Mouse (Mus musculus): Measurements from ENCODE around the gene Cyp2w1. TPM values are rescaled to one million over a fixed set of nuclear protein-coding genes. Genes with fewer than 3 reads are reported as not detected.

The Cyp2w1 gene
- polyA plus RNA-seq, 1 experiment, result not detected

GRCm38 (mm10) chr5:139374841-139375240 lies 22.4 kb downstream of the Cyp2w1 start:
- H3K27me3 ChIP-seq (ENCODE audit: control insufficient read depth, insufficient read depth, low read length, poor library complexity, severe bottlenecking), result no peaks in the 10 kb centered on the region
- no peak overlapping the region for H3K4me3 ChIP-seq (ENCODE audit: low read depth, low read length)
- H3K9me3 ChIP-seq (replicated peaks; ENCODE audit: control insufficient read depth, insufficient read depth, low read length, poor library complexity, severe bottlenecking), result no peaks in the 10 kb centered on the region
- TF ChIP-seq POLR2A (IDR thresholded peaks at IDR 0.05; ENCODE audit: insufficient read depth, low read length) (no peak), EP300 (IDR thresholded peaks at IDR 0.05; ENCODE audit: insufficient read depth, low read depth, low read length) (no peak), CTCF (IDR thresholded peaks at IDR 0.05; ENCODE audit: low read depth, low read length) (no peak)
- H3K36me3 ChIP-seq (ENCODE audit: control insufficient read depth, insufficient read depth, low read length, poor library complexity, severe bottlenecking), result no peaks in the 10 kb centered on the region
- no peak overlapping the region for H3K27ac ChIP-seq (ENCODE audit: insufficient read depth, low read length)
- no peak overlapping the region for H3K9ac ChIP-seq (ENCODE audit: low read depth, poor library complexity, severe bottlenecking)
- H3K4me1 ChIP-seq (ENCODE audit: control insufficient read depth, insufficient read depth, low read length), result peaks cover 5% of the 10 kb centered on the region

- no peak for TF ChIP-seq POLR2A (IDR thresholded peaks at IDR 0.05; ENCODE audit: insufficient read depth, low read length)
- TF ChIP-seq CTCF (IDR thresholded peaks at IDR 0.05; ENCODE audit: low read depth, low read length), result no peak
- no peak for TF ChIP-seq EP300 (IDR thresholded peaks at IDR 0.05; ENCODE audit: insufficient read depth, low read depth, low read length)
- H3K27me3 ChIP-seq (ENCODE audit: control insufficient read depth, insufficient read depth, low read length, poor library complexity, severe bottlenecking), result no peaks in the 10 kb centered on the region
- H3K9ac ChIP-seq (ENCODE audit: low read depth, poor library complexity, severe bottlenecking), result no peak within 1 kb of the TSS
- H3K4me1 ChIP-seq (ENCODE audit: control insufficient read depth, insufficient read depth, low read length), result peaks cover 3% of the 10 kb centered on the region
- no peak within 1 kb of the TSS for H3K27ac ChIP-seq (ENCODE audit: insufficient read depth, low read length)
- H3K36me3 ChIP-seq (ENCODE audit: control insufficient read depth, insufficient read depth, low read length, poor library complexity, severe bottlenecking), result no peaks in the 10 kb centered on the region
- no peaks in the 10 kb centered on the region for H3K9me3 ChIP-seq (replicated peaks; ENCODE audit: control insufficient read depth, insufficient read depth, low read length, poor library complexity, severe bottlenecking)
- no peak within 1 kb of the TSS for H3K4me3 ChIP-seq (ENCODE audit: low read depth, low read length)
These were observed 25.3 kb downstream of the Cyp2w1 start, which contains the start of gene Gpr146 for GRCm38 (mm10) chr5:139377468-139378270. Gene Gpr146 (plus strand): TSS chr5:139377697.

GRCm38 (mm10) chr5:139378271-139378556 lies 25.8 kb downstream of the Cyp2w1 start:
- Histone ChIP-seq H3K36me3 (ENCODE audit: control insufficient read depth, insufficient read depth, low read length, poor library complexity, severe bottlenecking) (no peaks in the 10 kb centered on the region), H3K9ac (ENCODE audit: low read depth, poor library complexity, severe bottlenecking) (no peak overlapping the region), H3K9me3 (replicated peaks; ENCODE audit: control insufficient read depth, insufficient read depth, low read length, poor library complexity, severe bottlenecking) (no peaks in the 10 kb centered on the region), H3K4me3 (ENCODE audit: low read depth, low read length) (no peak overlapping the region), H3K4me1 (ENCODE audit: control insufficient read depth, insufficient read depth, low read length) (peaks cover 3% of the 10 kb centered on the region), H3K27me3 (ENCODE audit: control insufficient read depth, insufficient read depth, low read length, poor library complexity, severe bottlenecking) (no peaks in the 10 kb centered on the region), H3K27ac (ENCODE audit: insufficient read depth, low read length) (no peak overlapping the region)
- TF ChIP-seq EP300 (IDR thresholded peaks at IDR 0.05; ENCODE audit: insufficient read depth, low read depth, low read length) (no peak), POLR2A (IDR thresholded peaks at IDR 0.05; ENCODE audit: insufficient read depth, low read length) (no peak), CTCF (IDR thresholded peaks at IDR 0.05; ENCODE audit: low read depth, low read length) (no peak)

- Histone ChIP-seq H3K4me1 (ENCODE audit: control insufficient read depth, insufficient read depth, low read length) (peaks cover 3% of the 10 kb centered on the region), H3K9me3 (replicated peaks; ENCODE audit: control insufficient read depth, insufficient read depth, low read length, poor library complexity, severe bottlenecking) (no peaks in the 10 kb centered on the region), H3K9ac (ENCODE audit: low read depth, poor library complexity, severe bottlenecking) (no peak overlapping the region), H3K4me3 (ENCODE audit: low read depth, low read length) (no peak overlapping the region), H3K27me3 (ENCODE audit: control insufficient read depth, insufficient read depth, low read length, poor library complexity, severe bottlenecking) (no peaks in the 10 kb centered on the region), H3K27ac (ENCODE audit: insufficient read depth, low read length) (no peak overlapping the region), H3K36me3 (ENCODE audit: control insufficient read depth, insufficient read depth, low read length, poor library complexity, severe bottlenecking) (no peaks in the 10 kb centered on the region)
- TF ChIP-seq POLR2A (IDR thresholded peaks at IDR 0.05; ENCODE audit: insufficient read depth, low read length) (no peak), CTCF (IDR thresholded peaks at IDR 0.05; ENCODE audit: low read depth, low read length) (no peak), EP300 (IDR thresholded peaks at IDR 0.05; ENCODE audit: insufficient read depth, low read depth, low read length) (no peak)
These were observed 26.7 kb downstream of the Cyp2w1 start for GRCm38 (mm10) chr5:139378986-139379629.

- peak overlapping the region; percentile 10; the same call in 1 of the 2 replicates for H3K4me3 ChIP-seq (ENCODE audit: low read depth, low read length)
- H3K4me1 ChIP-seq (ENCODE audit: control insufficient read depth, insufficient read depth, low read length), result peaks cover 3% of the 10 kb centered on the region
- TF ChIP-seq POLR2A (IDR thresholded peaks at IDR 0.05; ENCODE audit: insufficient read depth, low read length) (no peak), CTCF (IDR thresholded peaks at IDR 0.05; ENCODE audit: low read depth, low read length) (no peak), EP300 (IDR thresholded peaks at IDR 0.05; ENCODE audit: insufficient read depth, low read depth, low read length) (no peak)
- H3K9ac ChIP-seq (ENCODE audit: low read depth, poor library complexity, severe bottlenecking), result no peak overlapping the region
- no peaks in the 10 kb centered on the region for H3K9me3 ChIP-seq (replicated peaks; ENCODE audit: control insufficient read depth, insufficient read depth, low read length, poor library complexity, severe bottlenecking)
- no peaks in the 10 kb centered on the region for H3K36me3 ChIP-seq (ENCODE audit: control insufficient read depth, insufficient read depth, low read length, poor library complexity, severe bottlenecking)
- H3K27me3 ChIP-seq (ENCODE audit: control insufficient read depth, insufficient read depth, low read length, poor library complexity, severe bottlenecking), result no peaks in the 10 kb centered on the region
- H3K27ac ChIP-seq (ENCODE audit: insufficient read depth, low read length), result no peak overlapping the region
These were observed 27.5 kb downstream of the Cyp2w1 start for GRCm38 (mm10) chr5:139379771-139380384.
